ENCODE assay signal across 9 mouse cellular contexts in genomic region chr9:53634796-53635195, GRCm38 (mm10).
"Had no signal": no experiment of that assay in that cellular context is flagged by ENCODE, and none has a peak within 500 bp of the region (broad histone marks: within the 10 kb centered on the region; RNA-seq: fewer than 3 reads in every experiment).

No protein-coding gene starts in this region.

- ATAC-seq: lung, postnatal 0 days; midbrain, embryonic 13.5 days; midbrain, embryonic 15.5 days had no signal

- DNase-seq: lung, adult 2 months; lung, postnatal 14 days; lung, postnatal 36 days; right cerebral cortex, postnatal 14 days; thymus, adult 2 months; thymus, postnatal 25 days had no signal
